12 mouse cellular contexts compared by ENCODE assay signal in the genomic region with DNA sequence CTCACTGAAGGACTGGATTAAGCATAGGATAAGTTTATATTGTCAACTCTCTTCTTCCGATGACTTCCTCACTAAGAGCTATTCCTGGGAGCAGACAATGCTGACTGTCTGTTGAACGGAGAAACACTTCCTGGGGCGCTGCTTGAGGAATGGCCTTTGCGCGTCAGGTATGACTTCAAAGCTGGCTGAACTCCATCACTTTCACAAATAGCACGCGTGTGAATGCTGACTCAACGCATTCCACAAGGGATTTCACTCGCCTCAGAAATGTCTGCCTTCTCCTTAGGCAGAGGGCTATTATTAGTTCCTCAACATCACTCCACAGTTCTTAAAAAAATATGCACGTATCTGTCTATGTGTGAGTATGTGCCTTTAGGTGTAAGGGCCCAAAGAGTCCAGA.
A peak's percentile ranks its signal among the peaks of the same experiment; 100 is the strongest.
DNase-seq lines count a peak whose midpoint lies in the region; ATAC-seq and TF ChIP-seq lines count a peak whose summit lies in the region.
"Had no signal": no experiment of that assay in that cellular context is flagged by ENCODE, and none has a peak within 500 bp of the region (broad histone marks: within the 10 kb centered on the region; RNA-seq: fewer than 3 reads in every experiment).

No protein-coding gene starts in this region.

- no peaks in the 10 kb centered on the region for H3K36me3 ChIP-seq in kidney, embryonic 15.5 days
- H3K36me3 ChIP-seq: midbrain, embryonic 15.5 days had no signal

- no peak for TF ChIP-seq CTCF in gastrocnemius, adult 2 months (IDR thresholded peaks at IDR 0.05)

- no peak for ATAC-seq in kidney, embryonic 15.5 days (replicated peaks; ENCODE audit: low FRiP score)
- ATAC-seq: midbrain, embryonic 15.5 days had no signal

- intact Hi-C loops in gastrocnemius, adult 2 months (cut with DNase I) = no loop called here

- peak; percentile 53 for DNase-seq in kidney, adult 18-20 months
- DNase-seq in NIH3T3 (ENCODE audit: low read depth) = peak; percentile 60
- DNase-seq in forelimb bud, embryonic 11.5 days (ENCODE audit: low read depth, low spot score) = peak; percentile 17
- DNase-seq in kidney, postnatal 25 days = peak; percentile 66 to 69
- no peak for DNase-seq in urinary bladder, postnatal 4 days (ENCODE audit: low spot score in 2 of 2)
- DNase-seq in gastrocnemius, adult 2 months = no peak
- no peak for DNase-seq in layer of hippocampus, adult 18-20 months (ENCODE audit: low spot score in 2 of 2)
- DNase-seq: cerebellum, adult 9-10 months; spleen, adult 18-20 months; thymus, adult 2 months had no signal

- H3K4me2 ChIP-seq in kidney, embryonic 15.5 days = no peak overlapping the region
- H3K4me2 ChIP-seq: midbrain, embryonic 15.5 days had no signal

- H3K27ac ChIP-seq in kidney, embryonic 15.5 days = no peak overlapping the region
- no peak overlapping the region for H3K27ac ChIP-seq in gastrocnemius, adult 2 months
- H3K27ac ChIP-seq: midbrain, embryonic 15.5 days had no signal

- 54% methylated on average over 10 of the region's 10 CpGs for WGBS in kidney, embryonic 15.5 days

- peaks cover 16% of the 10 kb centered on the region for H3K4me1 ChIP-seq in kidney, embryonic 15.5 days
- H3K4me1 ChIP-seq: midbrain, embryonic 15.5 days had no signal

- H3K9me3 ChIP-seq in kidney, embryonic 15.5 days (replicated peaks) = no peaks in the 10 kb centered on the region
- H3K9me3 ChIP-seq: midbrain, embryonic 15.5 days had no signal

- no peak overlapping the region for H3K4me3 ChIP-seq in kidney, embryonic 15.5 days (replicated peaks)
- no peak overlapping the region for H3K4me3 ChIP-seq in gastrocnemius, adult 2 months
- H3K4me3 ChIP-seq: midbrain, embryonic 15.5 days had no signal

- no peak overlapping the region for H3K9ac ChIP-seq in kidney, embryonic 15.5 days
- H3K9ac ChIP-seq: midbrain, embryonic 15.5 days had no signal

- H3K27me3 ChIP-seq in kidney, embryonic 15.5 days = peaks cover 16% of the 10 kb centered on the region; the same call in 1 of the 2 replicates
- H3K27me3 ChIP-seq: midbrain, embryonic 15.5 days had no signal

Comparison
In these comparisons a context has a peak if more than half of its experiments do, and no peak if none do; other contexts are left out.
1. DNase-seq: peak in kidney, adult 18-20 months (single experiment), NIH3T3 (single experiment), forelimb bud, embryonic 11.5 days (single experiment) and kidney, postnatal 25 days (2 of 2); none in urinary bladder, postnatal 4 days (0 of 2), gastrocnemius, adult 2 months (single experiment) and layer of hippocampus, adult 18-20 months (0 of 2).